Mouse (Mus musculus) spleen, postnatal 0 days (tissue): Measurements from ENCODE around the gene Lmbr1l. TPM values are rescaled to one million over a fixed set of nuclear protein-coding genes. Genes with fewer than 3 reads are reported as not detected.

ENCODE experiments used
- polyA plus RNA-seq: library from polyadenylated mRNA; unstranded; fragments of >200 nt; fragmentation: Nextera tagmentation; extraction: Ambion mirVana; gene quantifications from 2 replicates; pipeline ENCODE4 v1.2.1, GENCODE M21; 2015

Lmbr1l gene
- polyA plus RNA-seq, result 6.4 and 8.6 TPM in 2 replicates

GRCm38 (mm10) chr15:98917538-98918498 lies at the start of gene Lmbr1l:
Gene Lmbr1l, minus strand, starts transcription at chr15:98918231.

GRCm38 (mm10) chr15:98953401-98954356 lies 35.6 kb upstream of the Lmbr1l start, which contains the start of the genes Gm49450 and Tuba1a:
Gene Gm49450, minus strand, starts transcription at chr15:98953551.
Gene Tuba1a, minus strand, starts transcription at chr15:98953703.

GRCm38 (mm10) chr15:98934217-98934839 lies 16.3 kb upstream of the Lmbr1l start, which contains the start of gene Tuba1b:
Gene Tuba1b, minus strand, starts transcription at chr15:98934565.

GRCm38 (mm10) chr15:98897928-98898800 lies 19.9 kb downstream of the Lmbr1l start, which contains the start of gene Dhh:
Gene Dhh, minus strand, starts transcription at chr15:98898540.

GRCm38 (mm10) chr15:98893940-98894745 lies 23.9 kb downstream of the Lmbr1l start, which contains the start of gene Rhebl1:
Gene Rhebl1, minus strand, starts transcription at chr15:98894540.

GRCm38 (mm10) chr15:98871070-98871915 lies 46.7 kb downstream of the Lmbr1l start, which contains the start of gene Kmt2d:
Gene Kmt2d, minus strand, starts transcription at chr15:98871204.

Other genes starting within 250 kb of the Lmbr1l start
- gene Rnd1, start 240.8 kb downstream of the Lmbr1l start, polyA plus RNA-seq, result 2.0 and 4.0 TPM in 2 replicates
- 0.18 TPM in 1 of 2 replicates, not detected in the other for gene Ccdc65, start 210.0 kb downstream of the Lmbr1l start, polyA plus RNA-seq
- 15.8 and 16.0 TPM in 2 replicates for gene Fkbp11, start 190.0 kb downstream of the Lmbr1l start, polyA plus RNA-seq
- gene Arf3, start 155.0 kb downstream of the Lmbr1l start, polyA plus RNA-seq, result 12.4 and 15.3 TPM in 2 replicates
- gene Wnt10b, start 140.1 kb downstream of the Lmbr1l start, polyA plus RNA-seq, result 0.05 and 0.08 TPM in 2 replicates
- not detected in 2 replicates for gene Wnt1, start 128.4 kb downstream of the Lmbr1l start, polyA plus RNA-seq
- 0.02 TPM in 1 of 2 replicates, not detected in the other for gene Ddn, start 108.7 kb downstream of the Lmbr1l start, polyA plus RNA-seq
- 98.2 and 100 TPM in 2 replicates for gene Prkag1, start 86.7 kb downstream of the Lmbr1l start, polyA plus RNA-seq
- gene Kmt2d, start 47.0 kb downstream of the Lmbr1l start, polyA plus RNA-seq, result 8.7 and 9.7 TPM in 2 replicates
- gene Rhebl1, start 23.7 kb downstream of the Lmbr1l start, polyA plus RNA-seq, result 7.1 and 7.7 TPM in 2 replicates
- gene Dhh, start 19.7 kb downstream of the Lmbr1l start, polyA plus RNA-seq, result 0.46 and 0.58 TPM in 2 replicates
- 1,054 and 1,116 TPM in 2 replicates for gene Tuba1b, start 16.3 kb upstream of the Lmbr1l start, polyA plus RNA-seq
- not detected in 2 replicates for gene Gm49450, start 35.3 kb upstream of the Lmbr1l start, polyA plus RNA-seq
- gene Tuba1a, start 35.5 kb upstream of the Lmbr1l start, polyA plus RNA-seq, result 97.1 and 109 TPM in 2 replicates
- gene Tuba1c, start 111.7 kb upstream of the Lmbr1l start, polyA plus RNA-seq, result 222 and 241 TPM in 2 replicates
- 1.5 and 1.8 TPM in 2 replicates for gene Prph, start 136.9 kb upstream of the Lmbr1l start, polyA plus RNA-seq
- gene Troap, start 156.3 kb upstream of the Lmbr1l start, polyA plus RNA-seq, result 18.9 and 20.9 TPM in 2 replicates
- gene C1ql4, start 169.6 kb upstream of the Lmbr1l start, polyA plus RNA-seq, result not detected in 2 replicates
- not detected in 2 replicates for gene Dnajc22, start 174.9 kb upstream of the Lmbr1l start, polyA plus RNA-seq
- gene Spats2, start 207.7 kb upstream of the Lmbr1l start, polyA plus RNA-seq, result 6.1 and 6.6 TPM in 2 replicates